Mouse (Mus musculus): ENCODE data around the gene Proz.
"Not testable (repeated sequence)": the region's sequence is repeated elsewhere in the genome, so short reads cannot be mapped to it uniquely, and the experiment has no call there.

Proz gene

DNA sequence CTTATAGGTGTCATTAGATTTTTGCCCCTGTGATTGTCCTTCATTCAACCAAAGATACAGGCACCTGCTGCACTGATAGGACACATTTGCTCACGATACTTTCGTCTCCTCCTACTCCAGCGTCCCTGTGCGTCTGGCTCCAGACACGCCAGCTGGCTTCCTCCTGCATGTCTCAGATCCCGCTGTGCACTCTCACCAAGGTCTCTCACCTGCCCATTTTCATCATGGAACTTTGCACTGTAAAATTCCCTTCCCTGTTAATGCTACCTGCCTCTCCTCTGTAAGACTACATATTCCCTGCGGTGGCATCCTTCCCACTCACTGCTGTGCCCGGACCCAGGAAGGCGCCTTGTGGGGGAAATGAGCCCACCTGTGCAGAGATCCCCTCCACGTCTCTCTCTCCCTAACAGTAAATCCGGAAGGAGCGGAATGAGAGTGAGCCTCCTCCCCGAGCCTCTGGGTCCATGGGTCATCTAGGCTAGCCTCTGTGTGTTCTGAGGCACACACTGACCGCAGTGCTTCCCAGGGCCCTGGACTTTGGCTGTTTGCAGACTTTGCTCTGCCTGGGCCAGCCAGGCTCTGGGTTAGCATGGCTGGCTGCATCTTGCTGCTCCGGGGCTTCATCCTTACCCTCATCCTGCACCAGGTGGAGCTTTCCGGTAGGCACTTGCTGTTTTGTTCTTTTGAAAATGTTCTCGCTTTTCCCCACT lies at the start of gene Proz:
Gene Proz, plus strand, starts transcription at position 474 of the 710 bp plus-strand sequence.
- no peak for DNase-seq

GRCm38 (mm10) chr8:13019560-13019959 lies 41.2 kb upstream of the Proz start:
- no peak for DNase-seq

DNA sequence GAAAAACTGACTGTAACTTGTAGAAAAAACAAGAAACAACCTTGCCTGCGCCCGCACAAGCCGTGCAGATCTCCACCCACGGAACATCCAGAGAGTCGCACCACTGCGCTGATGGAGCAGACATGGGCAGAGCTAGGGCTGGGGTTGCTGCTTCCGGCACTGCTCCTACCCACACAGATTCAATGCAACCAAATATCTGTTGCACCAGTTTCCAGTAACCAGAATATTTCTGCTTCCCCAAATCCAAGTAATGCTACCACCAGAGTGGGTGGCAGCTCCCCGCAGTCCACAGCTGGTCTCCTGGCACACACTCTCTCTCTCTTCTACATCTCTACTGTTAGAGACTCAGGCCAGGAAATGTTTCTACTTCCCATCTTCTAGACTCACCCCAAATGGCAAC lies 38.9 kb upstream of the Proz start:
- no peak for DNase-seq

GRCm38 (mm10) chr8:13025487-13026224 lies 35.1 kb upstream of the Proz start, which contains the start of gene F7:
TSS of gene F7 (plus strand) at chr8:13026034.
- no peak for DNase-seq

DNA sequence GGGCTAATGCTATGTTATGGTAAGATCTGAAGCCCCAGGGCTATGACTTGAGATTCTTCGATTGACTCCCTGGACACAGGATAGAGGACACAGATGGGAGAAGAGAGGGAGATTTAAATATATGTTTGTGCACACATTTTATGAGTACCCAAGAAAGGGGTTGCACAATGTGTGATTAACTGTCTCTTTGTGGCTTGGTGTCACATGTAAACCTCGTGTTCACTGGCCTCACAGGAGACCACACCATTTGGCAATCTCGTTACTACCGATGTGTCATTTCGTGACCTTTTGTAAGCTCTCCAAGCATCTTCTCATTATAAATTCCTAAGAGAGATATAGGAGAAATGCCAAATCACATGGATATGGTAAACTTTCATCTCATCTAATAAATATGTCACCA lies 33.1 kb upstream of the Proz start:
- no peak for DNase-seq

DNA sequence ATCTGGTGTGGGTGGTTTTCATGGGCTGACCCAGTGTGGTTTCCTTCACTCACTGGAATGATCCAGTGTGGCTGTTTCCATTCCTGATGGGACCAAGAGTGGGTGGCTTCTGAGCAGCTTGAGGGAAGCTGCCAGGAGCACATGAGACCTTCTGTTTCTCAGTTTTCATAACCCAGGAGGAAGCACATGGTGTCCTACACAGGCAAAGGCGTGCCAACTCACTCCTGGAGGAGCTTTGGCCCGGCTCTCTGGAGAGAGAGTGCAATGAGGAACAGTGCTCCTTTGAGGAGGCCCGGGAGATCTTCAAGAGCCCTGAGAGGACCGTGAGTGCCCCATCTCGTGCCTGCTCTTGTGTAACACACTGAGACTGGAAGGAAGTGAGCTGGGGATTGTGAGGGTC lies 32.2 kb upstream of the Proz start:
- no peak for DNase-seq

DNA sequence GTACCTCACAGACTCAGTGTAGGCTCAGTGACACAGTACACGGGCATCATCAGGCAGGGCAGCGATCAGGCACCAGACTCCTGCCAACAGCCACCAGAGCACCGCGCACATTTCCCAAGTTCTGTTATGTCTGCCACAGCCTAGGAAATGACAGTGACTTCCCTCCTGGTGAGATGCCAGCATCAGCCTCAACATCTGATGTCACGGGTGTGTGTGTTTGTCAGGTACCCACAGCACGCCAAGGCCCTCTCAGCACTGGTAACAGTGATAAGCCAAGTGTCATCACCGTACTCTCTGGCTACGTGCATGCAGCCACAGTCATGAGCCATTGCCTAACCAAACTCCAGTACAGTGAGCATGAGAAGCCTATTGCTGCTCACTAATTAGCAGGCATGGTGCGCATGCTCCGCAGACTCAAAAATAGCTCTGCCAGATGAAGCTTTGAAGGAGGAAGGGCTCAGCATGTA lies 24.3 kb upstream of the Proz start:
- no peak for DNase-seq

- no peak for DNase-seq
These were observed 23.7 kb upstream of the Proz start, which contains the start of gene F10 for GRCm38 (mm10) chr8:13037015-13037414. TSS of gene F10 (plus strand) at chr8:13037308.

- no peak for DNase-seq
These were observed 23.1 kb upstream of the Proz start for GRCm38 (mm10) chr8:13037569-13037968.

DNA sequence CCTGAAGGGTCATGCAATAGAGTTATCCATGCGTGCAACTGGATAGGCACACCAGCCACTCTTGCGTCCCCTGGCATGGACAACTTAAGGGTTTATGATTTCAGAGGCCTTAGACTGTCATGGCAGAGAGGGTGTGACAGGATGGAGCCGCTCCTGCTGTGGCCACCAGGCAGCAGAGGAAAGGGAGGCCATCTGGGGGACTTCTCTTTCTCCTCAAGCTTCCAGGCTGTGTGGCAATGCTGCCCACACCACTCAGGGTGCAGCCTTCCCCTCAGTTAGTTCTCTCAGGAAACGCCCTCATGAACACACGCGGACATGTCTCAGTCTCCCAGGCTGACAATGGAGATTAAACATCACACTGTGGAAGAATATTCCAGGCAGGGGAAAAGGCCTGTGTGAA lies 21.7 kb upstream of the Proz start:
- no peak for DNase-seq

DNA sequence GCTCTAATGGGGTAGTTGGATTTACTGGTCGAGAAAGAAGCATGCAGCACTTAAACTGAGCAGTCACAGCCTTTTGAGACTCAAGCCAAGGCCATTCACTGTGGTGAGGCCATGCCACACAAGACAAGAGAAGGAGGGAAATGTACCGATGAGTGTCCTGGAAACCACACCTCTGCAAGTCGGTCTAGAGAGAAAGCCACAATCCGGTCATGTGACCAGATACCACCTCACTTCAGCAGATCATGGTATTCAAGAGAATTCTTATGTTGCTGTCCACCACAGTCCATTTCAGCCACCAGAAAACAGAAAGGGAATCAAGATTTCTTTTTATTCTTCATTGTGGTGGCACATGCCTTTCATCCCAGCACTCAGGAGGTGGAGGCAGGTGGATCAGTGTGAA lies 19.3 kb upstream of the Proz start:
- DNase-seq, result no peak

GRCm38 (mm10) chr8:13047652-13048051 lies 13.1 kb upstream of the Proz start:
- no peak for DNase-seq

DNA sequence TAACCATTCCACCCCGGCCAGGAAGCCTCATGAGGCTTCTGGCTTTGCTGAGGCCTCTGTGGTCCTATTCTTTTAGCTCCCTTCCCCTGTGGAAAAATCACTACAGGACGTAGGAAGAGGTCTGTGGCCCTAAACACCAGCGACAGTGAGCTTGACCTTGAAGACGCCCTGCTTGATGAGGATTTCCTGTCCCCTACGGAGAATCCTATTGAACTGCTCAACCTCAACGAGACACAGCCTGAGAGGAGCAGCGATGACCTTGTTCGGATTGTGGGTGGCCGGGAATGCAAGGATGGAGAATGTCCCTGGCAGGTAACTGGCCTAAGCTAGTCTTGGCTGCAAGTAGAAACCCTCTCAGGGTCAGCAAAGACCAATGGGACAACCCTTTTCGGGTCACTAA lies 10.2 kb upstream of the Proz start:
- DNase-seq, result no peak

- DNase-seq, result no peak
These were observed 3.4 kb upstream of the Proz start for GRCm38 (mm10) chr8:13057351-13057750.

DNA sequence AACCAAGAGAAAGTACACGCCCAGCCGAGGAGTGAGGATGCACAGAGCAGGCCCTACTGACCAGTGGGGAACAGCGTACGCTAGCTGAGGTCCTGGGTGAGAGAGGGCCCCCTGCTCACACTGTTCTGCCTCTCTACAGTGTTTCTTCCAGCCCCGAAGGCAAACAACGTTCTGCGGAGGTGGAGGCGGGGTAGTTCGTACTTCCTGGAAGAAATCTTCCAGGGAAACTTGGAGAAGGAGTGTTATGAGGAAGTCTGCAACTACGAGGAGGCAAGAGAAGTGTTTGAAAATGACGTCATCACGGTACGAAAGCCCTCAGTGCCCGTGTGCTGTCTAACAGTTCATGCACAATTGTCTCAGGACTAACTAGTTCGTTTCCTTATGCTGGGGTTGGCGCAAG lies 2.4 kb downstream of the Proz start:
- no peak for DNase-seq

DNA sequence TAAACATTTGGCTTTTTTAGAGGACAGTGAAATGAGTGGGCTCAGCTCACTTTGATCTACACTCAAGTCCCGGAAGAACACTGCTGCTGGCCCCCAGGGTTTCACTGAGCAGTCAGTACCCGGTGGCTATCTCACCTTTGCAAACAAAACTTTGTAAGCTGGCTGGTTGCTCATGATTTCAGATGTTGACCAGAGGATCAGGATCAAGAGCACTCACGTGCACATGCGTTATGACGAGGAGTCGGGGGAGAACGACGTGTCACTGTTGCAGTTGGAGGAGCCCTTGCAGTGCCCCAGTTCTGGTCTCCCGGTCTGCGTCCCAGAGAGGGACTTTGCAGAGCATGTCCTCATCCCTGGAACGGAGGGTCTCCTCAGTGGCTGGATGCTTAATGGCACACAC lies 12.5 kb downstream of the Proz start:
- DNase-seq, result no peak

DNA sequence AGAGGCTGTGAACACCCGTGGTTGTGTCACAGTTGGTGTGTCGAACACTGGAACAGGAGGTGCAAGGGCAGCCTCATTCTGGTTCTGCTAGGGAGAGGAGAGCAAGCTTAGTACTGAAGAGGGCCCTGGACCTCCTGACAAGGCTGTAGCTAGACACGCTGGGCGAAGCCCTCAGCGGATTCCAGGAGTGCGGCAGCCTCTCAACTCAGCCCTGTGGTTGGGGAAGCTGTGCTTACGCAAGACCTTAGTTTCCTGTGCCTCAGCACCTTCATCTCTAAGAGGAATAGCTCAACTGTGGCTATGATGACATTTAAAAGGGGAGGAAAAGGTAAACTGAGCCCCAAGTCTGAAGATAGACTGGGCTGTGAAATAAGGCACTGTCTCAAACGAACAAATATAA lies 14.3 kb downstream of the Proz start:
- DNase-seq, result no peak

DNA sequence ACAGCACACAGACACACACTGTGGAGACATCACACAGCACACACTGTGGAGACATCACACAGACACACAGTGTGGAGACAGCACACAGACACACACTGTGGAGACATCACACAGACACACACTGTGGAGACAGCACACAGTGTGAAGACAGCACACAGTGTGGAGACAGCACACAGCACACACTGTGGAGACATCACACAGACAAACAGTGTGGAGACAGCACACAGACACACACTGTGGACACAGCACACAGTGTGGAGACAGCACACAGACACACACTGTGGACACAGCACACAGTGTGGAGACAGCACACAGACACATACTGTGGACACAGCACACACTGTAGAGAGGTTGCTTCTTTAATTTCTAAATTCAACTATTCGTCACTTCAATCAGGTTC lies 14.9 kb downstream of the Proz start:
- DNase-seq, result not testable (repeated sequence)

GRCm38 (mm10) chr8:13077542-13077941 lies 16.8 kb downstream of the Proz start:
- no peak for DNase-seq

DNA sequence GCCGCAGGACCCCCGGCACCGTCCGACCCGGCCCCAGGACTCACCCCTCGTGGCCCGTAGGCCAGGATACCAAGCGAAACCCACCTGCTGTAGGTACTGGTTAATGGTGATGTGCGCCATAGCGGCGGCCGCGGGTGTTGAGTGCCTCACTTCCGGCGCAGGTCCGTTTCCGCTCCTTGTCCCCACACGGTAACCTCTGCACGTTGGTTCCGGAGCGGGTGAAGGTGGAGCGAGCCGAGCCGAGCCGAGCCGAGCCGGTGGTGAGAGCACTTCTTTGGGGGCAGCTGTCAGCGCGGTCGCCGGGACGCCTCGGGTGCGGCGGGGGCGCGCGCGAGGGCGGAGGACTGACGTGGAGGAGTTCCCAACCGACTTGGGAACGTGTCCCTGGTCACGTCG lies 44.0 kb downstream of the Proz start:
- DNase-seq, result peak; percentile 93

GRCm38 (mm10) chr8:13105087-13105881 lies 44.6 kb downstream of the Proz start, which contains the start of the genes Pcid2 and Cul4a:
TSS of gene Pcid2 (minus strand) at chr8:13105459.
TSS of gene Cul4a (plus strand) at chr8:13105621.
- DNase-seq, result peak; percentile 98

- peak; percentile 69 for DNase-seq
These were observed 45.3 kb downstream of the Proz start for GRCm38 (mm10) chr8:13105908-13106551.
